Mouse (Mus musculus): ENCODE measurements around the gene Trim40. TPM values are rescaled to one million over a fixed set of nuclear protein-coding genes. Genes with fewer than 3 reads are reported as not detected.
"Not testable (repeated sequence)": the region's sequence is repeated elsewhere in the genome, so short reads cannot be mapped to it uniquely, and the experiment has no call there.

The Trim40 gene
- polyA plus RNA-seq, 1 experiment from 2014 or later = 0.08 TPM

DNA sequence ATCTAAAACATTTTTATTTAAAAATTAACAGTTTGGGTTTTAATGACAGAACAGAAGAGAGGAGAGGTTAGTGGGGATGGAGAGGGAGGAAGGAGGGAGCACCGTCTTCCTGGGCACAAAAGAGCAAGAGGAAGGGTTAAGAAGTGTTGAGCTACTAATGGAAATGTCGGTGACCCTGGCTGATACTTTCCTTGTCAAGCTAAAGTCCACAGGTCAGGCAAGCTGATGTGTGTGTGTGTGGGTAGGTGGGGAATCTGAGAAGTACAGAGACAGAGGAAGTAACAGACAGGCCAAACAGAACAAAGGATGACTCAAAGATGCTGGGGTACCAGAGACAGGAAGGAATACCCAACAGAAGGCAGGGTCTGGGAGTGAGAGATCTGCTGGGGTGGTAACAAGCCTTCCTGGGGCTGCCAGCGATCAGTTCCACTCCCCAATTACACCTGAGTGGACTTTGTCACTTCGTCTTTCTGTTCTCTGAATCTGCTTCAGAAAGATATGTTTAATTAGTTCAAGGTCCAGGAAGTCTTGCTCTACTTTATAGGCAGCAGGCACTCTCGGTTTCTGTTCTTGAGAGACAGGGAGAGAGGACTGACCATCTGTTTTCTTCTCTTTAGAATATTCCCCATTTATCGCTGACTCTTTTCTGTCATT lies 7.8 kb upstream of the Trim40 start, which contains the start of gene Trim31:
TSS of gene Trim31 (plus strand) at position 567 of the 654 bp plus-strand sequence.
- H3K27me3 ChIP-seq (replicated peaks; ENCODE audit: control insufficient read depth, insufficient read depth, low read length) = no peaks in the 10 kb centered on the region
- no peak for ATAC-seq

DNA sequence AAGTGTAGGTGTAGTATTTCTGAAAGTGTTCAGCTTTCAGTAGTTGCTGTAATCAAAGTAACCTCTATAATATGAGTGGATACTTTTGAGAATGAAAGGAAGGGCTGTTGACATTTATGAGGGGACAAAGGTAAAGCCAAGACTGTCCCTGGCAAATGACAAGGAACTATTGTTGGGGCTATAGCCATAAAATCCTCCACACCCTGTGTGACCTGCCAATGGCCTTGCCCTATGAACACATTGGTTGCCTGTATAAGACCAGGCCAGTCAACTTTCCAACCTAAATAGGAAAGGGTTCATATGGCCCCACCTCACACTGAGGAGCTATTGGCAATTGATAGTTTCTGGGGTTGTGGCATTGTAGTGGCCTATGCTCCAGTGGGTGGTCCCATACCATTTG lies 7.1 kb upstream of the Trim40 start:
- Histone ChIP-seq H3K9me3 (ENCODE audit: control insufficient read depth, low read length) (no peaks in the 10 kb centered on the region), H3K27me3 (replicated peaks; ENCODE audit: control insufficient read depth, insufficient read depth, low read length) (no peaks in the 10 kb centered on the region), H3K4me1 (ENCODE audit: control insufficient read depth, insufficient read depth, low read depth, low read length) (no peaks in the 10 kb centered on the region), H3K9ac (ENCODE audit: low read depth, low read length) (no peak overlapping the region), H3K27ac (ENCODE audit: low read depth, low read length) (no peak overlapping the region), H3K36me3 (ENCODE audit: control insufficient read depth, insufficient read depth, low read length) (no peaks in the 10 kb centered on the region), H3K4me2 (ENCODE audit: low read length) (no peak overlapping the region), H3K4me3 (ENCODE audit: low read length) (no peak overlapping the region)
- no peak for ATAC-seq

More for the DNA sequence above, 7.8 kb upstream of the Trim40 start, which contains the start of gene Trim31:
- Histone ChIP-seq H3K9me3 (ENCODE audit: control insufficient read depth, low read length) (no peaks in the 10 kb centered on the region), H3K4me2 (ENCODE audit: low read length) (no peak within 1 kb of the TSS), H3K9ac (ENCODE audit: low read depth, low read length) (no peak within 1 kb of the TSS), H3K36me3 (ENCODE audit: control insufficient read depth, insufficient read depth, low read length) (no peaks in the 10 kb centered on the region), H3K4me3 (ENCODE audit: low read length) (no peak within 1 kb of the TSS), H3K27ac (ENCODE audit: low read depth, low read length) (no peak within 1 kb of the TSS), H3K4me1 (ENCODE audit: control insufficient read depth, insufficient read depth, low read depth, low read length) (no peaks in the 10 kb centered on the region)
- WGBS = 77% methylated on average over 6 of the region's 6 CpGs

DNA sequence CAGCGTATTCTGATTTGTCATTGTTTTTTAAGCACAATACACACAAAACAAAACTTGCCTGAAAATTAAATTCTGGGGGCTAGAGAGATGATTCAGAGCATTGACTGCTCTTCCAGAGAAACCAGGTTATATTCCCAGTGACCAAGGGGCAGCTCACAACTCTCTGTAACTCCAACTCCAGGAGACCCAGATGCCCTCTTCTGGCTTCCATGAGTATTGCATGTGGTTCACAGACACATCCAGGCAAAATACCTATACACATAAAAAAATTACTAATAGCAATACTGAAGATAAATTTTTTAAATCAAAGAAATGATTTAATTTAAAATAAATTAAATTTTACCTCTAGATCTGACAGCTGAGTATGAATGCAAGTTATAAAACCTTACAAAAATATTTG lies 6.7 kb upstream of the Trim40 start:
- H3K4me3 ChIP-seq (ENCODE audit: low read length) = no peak overlapping the region
- no peak overlapping the region for H3K4me2 ChIP-seq (ENCODE audit: low read length)
- no peaks in the 10 kb centered on the region for H3K4me1 ChIP-seq (ENCODE audit: control insufficient read depth, insufficient read depth, low read depth, low read length)
- no peaks in the 10 kb centered on the region for H3K27me3 ChIP-seq (replicated peaks; ENCODE audit: control insufficient read depth, insufficient read depth, low read length)
- no peak overlapping the region for H3K27ac ChIP-seq (ENCODE audit: low read depth, low read length)
- H3K9me3 ChIP-seq (ENCODE audit: control insufficient read depth, low read length) = no peaks in the 10 kb centered on the region
- H3K9ac ChIP-seq (ENCODE audit: low read depth, low read length) = no peak overlapping the region
- no peak for ATAC-seq
- WGBS = 81% methylated on average over 1 of the region's 1 CpGs
- H3K36me3 ChIP-seq (ENCODE audit: control insufficient read depth, insufficient read depth, low read length) = no peaks in the 10 kb centered on the region

DNA sequence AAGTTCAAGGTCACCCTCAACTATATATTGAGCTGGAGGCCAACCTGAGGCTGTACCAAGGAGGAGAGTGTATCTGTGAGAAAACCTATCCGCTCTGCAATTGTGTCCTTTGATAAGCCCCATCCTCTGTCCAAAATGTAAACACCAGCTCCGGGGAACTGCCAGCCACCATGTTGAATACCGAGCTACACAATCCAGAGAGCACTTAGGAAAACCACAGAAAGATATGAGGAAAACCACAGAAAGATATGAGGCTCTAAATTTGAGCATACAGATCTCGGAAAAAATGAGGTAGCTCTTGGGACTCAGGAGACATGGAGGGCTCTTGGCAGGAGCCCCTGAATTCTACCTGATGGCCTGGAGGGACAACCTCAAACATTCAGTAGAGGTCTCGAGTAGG lies 3.5 kb upstream of the Trim40 start:
- Histone ChIP-seq H3K36me3 (ENCODE audit: control insufficient read depth, insufficient read depth, low read length) (no peaks in the 10 kb centered on the region), H3K4me3 (ENCODE audit: low read length) (no peak overlapping the region)
- 84% methylated on average over 5 of the region's 5 CpGs for WGBS

DNA sequence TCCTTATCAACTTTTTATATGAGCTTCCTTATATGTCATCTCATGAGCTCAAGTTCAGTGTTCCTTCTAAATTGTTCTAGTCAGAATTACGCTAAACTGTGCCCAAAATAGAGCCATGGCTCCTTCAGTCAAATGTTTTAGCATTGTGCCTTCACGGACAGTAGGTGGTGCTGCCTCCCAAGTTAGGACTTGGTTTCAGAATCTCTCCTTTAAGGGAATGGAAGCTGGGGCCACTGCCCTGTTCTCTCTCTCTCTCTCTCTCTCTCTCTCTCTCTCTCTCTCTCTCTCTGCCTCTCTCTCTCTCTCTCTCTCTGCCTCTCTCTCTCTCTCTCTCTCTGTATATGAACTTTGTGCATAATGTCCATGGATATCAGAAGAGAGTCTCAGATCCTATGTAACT lies 2.4 kb upstream of the Trim40 start:
- Histone ChIP-seq H3K9me3 (ENCODE audit: control insufficient read depth, low read length) (no peaks in the 10 kb centered on the region), H3K27me3 (replicated peaks; ENCODE audit: control insufficient read depth, insufficient read depth, low read length) (no peaks in the 10 kb centered on the region), H3K9ac (ENCODE audit: low read depth, low read length) (no peak overlapping the region), H3K4me3 (ENCODE audit: low read length) (no peak overlapping the region), H3K4me1 (ENCODE audit: control insufficient read depth, insufficient read depth, low read depth, low read length) (no peaks in the 10 kb centered on the region), H3K4me2 (ENCODE audit: low read length) (no peak overlapping the region), H3K36me3 (ENCODE audit: control insufficient read depth, insufficient read depth, low read length) (no peaks in the 10 kb centered on the region), H3K27ac (ENCODE audit: low read depth, low read length) (no peak overlapping the region)
- 9% methylated on average over 2 of the region's 2 CpGs for WGBS
- peak; percentile 83 for ATAC-seq

More for the DNA sequence above, 3.5 kb upstream of the Trim40 start:
- ATAC-seq = no peak
- no peaks in the 10 kb centered on the region for H3K4me1 ChIP-seq (ENCODE audit: control insufficient read depth, insufficient read depth, low read depth, low read length)
- no peaks in the 10 kb centered on the region for H3K27me3 ChIP-seq (replicated peaks; ENCODE audit: control insufficient read depth, insufficient read depth, low read length)
- no peak overlapping the region for H3K9ac ChIP-seq (ENCODE audit: low read depth, low read length)
- H3K27ac ChIP-seq (ENCODE audit: low read depth, low read length) = no peak overlapping the region
- H3K9me3 ChIP-seq (ENCODE audit: control insufficient read depth, low read length) = no peaks in the 10 kb centered on the region
- no peak overlapping the region for H3K4me2 ChIP-seq (ENCODE audit: low read length)

DNA sequence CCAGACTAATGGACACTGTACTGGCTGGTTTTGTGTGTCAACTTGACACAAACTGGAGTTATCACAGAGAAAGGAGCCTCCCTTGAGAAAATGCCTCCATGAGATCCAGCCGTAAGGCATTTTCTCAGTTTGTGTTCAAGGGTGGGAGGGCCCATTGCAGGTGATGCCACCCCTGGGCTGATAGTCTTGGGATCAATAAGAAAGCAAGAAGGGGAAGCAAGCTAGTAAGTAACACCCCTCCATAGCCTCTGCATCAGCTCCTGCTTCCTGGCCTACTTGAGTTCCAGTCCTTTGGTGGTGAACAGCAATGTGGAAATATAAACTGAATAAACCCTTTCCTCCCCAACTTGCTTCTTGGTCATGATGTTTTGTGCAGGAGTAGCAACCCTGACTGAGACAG lies 1.6 kb upstream of the Trim40 start:
- 79% methylated on average over 1 of the region's 1 CpGs for WGBS
- not testable (repeated sequence) for H3K9me3 ChIP-seq (ENCODE audit: control insufficient read depth, low read length); H3K36me3 ChIP-seq (ENCODE audit: control insufficient read depth, insufficient read depth, low read length)

DNA sequence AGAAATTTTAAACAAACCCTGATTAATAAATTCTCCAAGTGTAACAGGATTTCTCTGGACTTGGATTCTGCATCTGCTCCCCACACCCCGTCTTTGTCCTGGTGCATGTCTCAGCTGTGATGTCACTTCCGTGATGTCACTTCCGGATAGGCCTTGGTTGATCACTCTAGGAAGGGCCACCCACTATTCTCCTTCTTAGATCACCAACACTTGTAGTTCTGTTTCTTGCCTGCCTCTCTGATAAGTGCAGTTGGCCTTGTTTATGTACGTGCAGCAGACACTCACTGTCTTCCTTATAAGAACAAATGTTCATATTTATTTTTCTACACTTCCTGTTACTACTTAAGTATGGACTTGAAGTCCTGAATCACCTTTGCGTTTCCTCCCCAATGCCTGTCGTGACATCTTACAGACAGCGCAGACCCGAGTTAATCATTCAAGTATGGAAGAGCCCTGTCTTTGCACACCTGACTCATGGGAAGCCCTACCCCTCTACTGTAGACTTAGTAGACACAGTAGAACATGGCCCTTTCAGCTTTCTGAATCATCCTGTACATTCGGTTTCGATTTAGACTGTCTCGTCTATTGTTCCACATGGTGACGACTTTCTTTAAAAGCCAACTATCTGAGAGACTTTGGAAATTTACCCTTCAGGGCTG lies 4.7 kb downstream of the Trim40 start:
- no peak overlapping the region for H3K4me3 ChIP-seq (ENCODE audit: low read length)

More for the DNA sequence above, 1.6 kb upstream of the Trim40 start:
- not testable (repeated sequence) for H3K9ac ChIP-seq (ENCODE audit: low read depth, low read length); ATAC-seq; H3K27ac ChIP-seq (ENCODE audit: low read depth, low read length); H3K4me2 ChIP-seq (ENCODE audit: low read length); H3K4me1 ChIP-seq (ENCODE audit: control insufficient read depth, insufficient read depth, low read depth, low read length); H3K4me3 ChIP-seq (ENCODE audit: low read length); H3K27me3 ChIP-seq (replicated peaks; ENCODE audit: control insufficient read depth, insufficient read depth, low read length)

DNA sequence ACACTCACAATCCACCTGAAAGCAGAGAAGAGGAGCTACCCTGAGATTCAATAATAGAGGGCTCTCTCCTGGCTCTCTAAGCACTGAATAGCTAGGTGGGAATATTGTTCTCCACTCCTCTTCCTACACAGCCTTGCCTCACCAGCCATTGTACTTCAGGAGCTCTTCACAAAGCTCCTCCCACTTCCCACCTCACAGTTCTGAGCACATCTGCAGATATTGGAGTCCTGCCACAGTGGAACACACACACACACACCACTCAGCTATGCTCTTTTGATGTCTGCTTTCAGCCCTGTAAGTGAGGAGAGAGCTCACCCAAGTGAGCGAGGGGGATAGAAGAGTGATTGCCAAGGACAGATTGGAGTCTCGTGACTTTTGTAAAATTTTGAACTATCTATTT lies 6.6 kb downstream of the Trim40 start:
- no peak overlapping the region for H3K27ac ChIP-seq (ENCODE audit: low read depth, low read length)
- ATAC-seq = no peak
- no peaks in the 10 kb centered on the region for H3K4me1 ChIP-seq (ENCODE audit: control insufficient read depth, insufficient read depth, low read depth, low read length)
- WGBS = 76% methylated on average over 2 of the region's 2 CpGs
- no peaks in the 10 kb centered on the region for H3K27me3 ChIP-seq (replicated peaks; ENCODE audit: control insufficient read depth, insufficient read depth, low read length)
- no peak overlapping the region for H3K4me3 ChIP-seq (ENCODE audit: low read length)
- no peak overlapping the region for H3K4me2 ChIP-seq (ENCODE audit: low read length)
- H3K9ac ChIP-seq (ENCODE audit: low read depth, low read length) = no peak overlapping the region
- no peaks in the 10 kb centered on the region for H3K36me3 ChIP-seq (ENCODE audit: control insufficient read depth, insufficient read depth, low read length)
- no peaks in the 10 kb centered on the region for H3K9me3 ChIP-seq (ENCODE audit: control insufficient read depth, low read length)

More for the DNA sequence above, 4.7 kb downstream of the Trim40 start:
- WGBS = 94% methylated on average over 12 of the region's 12 CpGs
- Histone ChIP-seq H3K27ac (ENCODE audit: low read depth, low read length) (no peak overlapping the region), H3K4me2 (ENCODE audit: low read length) (no peak overlapping the region), H3K4me1 (ENCODE audit: control insufficient read depth, insufficient read depth, low read depth, low read length) (no peaks in the 10 kb centered on the region), H3K9ac (ENCODE audit: low read depth, low read length) (no peak overlapping the region), H3K9me3 (ENCODE audit: control insufficient read depth, low read length) (no peaks in the 10 kb centered on the region), H3K36me3 (ENCODE audit: control insufficient read depth, insufficient read depth, low read length) (no peaks in the 10 kb centered on the region), H3K27me3 (replicated peaks; ENCODE audit: control insufficient read depth, insufficient read depth, low read length) (no peaks in the 10 kb centered on the region)
- ATAC-seq = no peak

DNA sequence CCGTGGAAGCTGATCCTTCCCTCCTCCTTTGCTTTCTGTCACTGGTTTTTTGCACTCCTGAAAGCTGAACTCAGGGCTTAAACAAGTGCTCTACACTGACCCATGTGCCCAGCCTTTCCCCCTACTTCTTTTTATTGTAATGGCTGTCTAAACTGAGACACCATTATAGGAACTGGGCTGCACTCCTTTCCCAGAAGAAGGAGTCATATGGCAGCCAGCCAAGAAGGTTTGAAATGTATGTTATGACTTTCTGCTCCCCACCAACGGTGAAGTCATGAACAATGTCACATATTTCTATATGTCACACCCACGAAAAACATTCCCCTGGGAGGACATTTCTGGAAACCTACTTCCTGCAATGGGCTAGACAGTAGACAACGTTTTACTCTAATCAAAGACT lies 15.3 kb downstream of the Trim40 start:
- no peaks in the 10 kb centered on the region for H3K27me3 ChIP-seq (replicated peaks; ENCODE audit: control insufficient read depth, insufficient read depth, low read length)
- 75% methylated on average over 4 of the region's 4 CpGs for WGBS
- H3K4me1 ChIP-seq (ENCODE audit: control insufficient read depth, insufficient read depth, low read depth, low read length) = no peaks in the 10 kb centered on the region
- H3K4me2 ChIP-seq (ENCODE audit: low read length) = no peak overlapping the region
- no peak for ATAC-seq
- no peaks in the 10 kb centered on the region for H3K36me3 ChIP-seq (ENCODE audit: control insufficient read depth, insufficient read depth, low read length)
- H3K9me3 ChIP-seq (ENCODE audit: control insufficient read depth, low read length) = no peaks in the 10 kb centered on the region
- H3K27ac ChIP-seq (ENCODE audit: low read depth, low read length) = no peak overlapping the region
- no peak overlapping the region for H3K4me3 ChIP-seq (ENCODE audit: low read length)
- no peak overlapping the region for H3K9ac ChIP-seq (ENCODE audit: low read depth, low read length)

Measured in hindbrain, embryonic 16.5 days (tissue).